Mouse (Mus musculus) forebrain, embryonic 12.5 days (tissue): Measurements from ENCODE around the gene Rtcb. TPM values are rescaled to one million over a fixed set of nuclear protein-coding genes. Genes with fewer than 3 reads are reported as not detected.

Experiments used
- ATAC-seq: fragments of 200-750 bp; cut with Nextera tagmentation; 2 replicates; pipeline ENCODE4 v1.8.0; 2017; ENCODE audit warnings: moderate TSS enrichment; ENCODE audit not compliant: low FRiP score
- H3K27ac ChIP-seq: fragments of 300-500 bp; sonication (generic); 2 replicates; pipeline ENCODE4 v1.5.1; 2016; ENCODE audit warnings: mild to moderate bottlenecking
- H3K27me3 ChIP-seq: fragments of 300-500 bp; sonication (generic); 2 replicates; pipeline ENCODE4 v1.6.1; 2016; ENCODE audit warnings: mild to moderate bottlenecking
- H3K36me3 ChIP-seq: fragments of 300-500 bp; sonication (generic); replicated peaks from 2 replicates; pipeline ENCODE4 v1.6.1; 2016; ENCODE audit warnings: mild to moderate bottlenecking
- H3K4me1 ChIP-seq: fragments of 300-500 bp; sonication (generic); 2 replicates; pipeline ENCODE4 v1.6.1; 2016
- H3K4me2 ChIP-seq: fragments of 300-500 bp; sonication (generic); 2 replicates; pipeline ENCODE4 v1.6.1; 2016; ENCODE audit warnings: mild to moderate bottlenecking, moderate library complexity
- H3K4me3 ChIP-seq: fragments of 300-500 bp; sonication (generic); replicated peaks from 2 replicates; pipeline ENCODE4 v1.5.1; 2016; ENCODE audit warnings: mild to moderate bottlenecking
- H3K9ac ChIP-seq: fragments of 300-500 bp; sonication (generic); 2 replicates; pipeline ENCODE4 v1.6.1; 2016; ENCODE audit warnings: mild to moderate bottlenecking
- H3K9me3 ChIP-seq: fragments of 300-500 bp; sonication (generic); 2 replicates; pipeline ENCODE4 v1.6.1; 2016
- WGBS: fragments of 180-500 bp; shearing (Covaris S2); methylation state at CpG from one replicate; pipeline ENCODE4 v1.1.7; 2016; 5-methylcytosine and 5-hydroxymethylcytosine counted together
- polyA plus RNA-seq: library from polyadenylated mRNA; unstranded; fragments of >200 nt; fragmentation: Nextera tagmentation; extraction: Ambion mirVana; gene quantifications from 2 replicates; pipeline ENCODE4 v1.2.1, GENCODE M21; 2016

Rtcb gene
- polyA plus RNA-seq, 1 experiment from 2014 or later, result 192 TPM

GRCm38 (mm10) chr10:85929208-85929591, 28.4 kb downstream of the Rtcb start:
- ATAC-seq, result no peak
- 48% methylated on average over 11 of the region's 11 CpGs for WGBS
- Histone ChIP-seq H3K4me1 (peaks cover 22% of the 10 kb centered on the region), H3K4me3 (peak overlapping the region; percentile 54), H3K9me3 (no peaks in the 10 kb centered on the region), H3K36me3 (no peaks in the 10 kb centered on the region), H3K27ac (no peak overlapping the region), H3K4me2 (peak overlapping the region; percentile 84), H3K9ac (peak overlapping the region; percentile 29; the same call in 1 of the 2 replicates), H3K27me3 (peaks cover 19% of the 10 kb centered on the region)

- Histone ChIP-seq H3K27ac (0 out of 2 replicates have a peak overlapping the region, but pooled peaks have one; percentile 31), H3K36me3 (no peaks in the 10 kb centered on the region), H3K9me3 (no peaks in the 10 kb centered on the region), H3K9ac (peak overlapping the region; percentile 60), H3K4me3 (peak overlapping the region; percentile 54), H3K4me1 (peaks cover 22% of the 10 kb centered on the region), H3K4me2 (peak overlapping the region; percentile 84), H3K27me3 (peaks cover 19% of the 10 kb centered on the region)
- WGBS, result 1% methylated on average over 63 of the region's 63 CpGs
- peak; percentile 92 for ATAC-seq
Observed at GRCm38 (mm10) chr10:85928499-85929207, 29.0 kb downstream of the Rtcb start.

GRCm38 (mm10) chr10:85927676-85928445, 29.8 kb downstream of the Rtcb start, which contains the start of gene Ascl4:
Gene Ascl4 (plus strand): TSS chr10:85927681.
- peak within 1 kb of the TSS; percentile 60 for H3K9ac ChIP-seq
- H3K27me3 ChIP-seq, result peaks cover 23% of the 10 kb centered on the region
- H3K27ac ChIP-seq, result 0 out of 2 replicates have a peak within 1 kb of the TSS, but pooled peaks have one; percentile 31
- WGBS, result 2% methylated on average over 23 of the region's 23 CpGs
- peaks cover 22% of the 10 kb centered on the region for H3K4me1 ChIP-seq
- H3K4me3 ChIP-seq, result peak within 1 kb of the TSS; percentile 54
- no peaks in the 10 kb centered on the region for H3K9me3 ChIP-seq
- no peaks in the 10 kb centered on the region for H3K36me3 ChIP-seq
- peak within 1 kb of the TSS; percentile 84 for H3K4me2 ChIP-seq
- peak; percentile 27; the same call in 1 of the 2 replicates for ATAC-seq

- H3K9me3 ChIP-seq, result no peaks in the 10 kb centered on the region
- peaks cover 15% of the 10 kb centered on the region for H3K4me1 ChIP-seq
- H3K36me3 ChIP-seq, result peaks cover 26% of the 10 kb centered on the region
- H3K27me3 ChIP-seq, result 0 out of 2 replicates have a peak, but pooled peaks cover 4% of the 10 kb centered on the region
- H3K4me3 ChIP-seq, result peak within 1 kb of the TSS; percentile 98
- peak within 1 kb of the TSS; percentile 79 for H3K4me2 ChIP-seq
- H3K9ac ChIP-seq, result peak within 1 kb of the TSS; percentile 91
- ATAC-seq, result peak; percentile 99
- peak within 1 kb of the TSS; percentile 88 for H3K27ac ChIP-seq
- whole genome bisulfite sequencing, result under 1% methylated on average over 85 of the region's 90 CpGs
Observed at GRCm38 (mm10) chr10:85916498-85917309, 40.9 kb downstream of the Rtcb start, which contains the start of gene Prdm4. Gene Prdm4 (minus strand): TSS chr10:85917142.

Other genes with a start within 250 kb of the Rtcb start
- gene Pwp1, start 128.3 kb downstream of the Rtcb start, polyA plus RNA-seq, result 89.6 and 90.4 TPM in 2 replicates
- 29.6 and 33.9 TPM in 2 replicates for gene Prdm4, start 40.7 kb downstream of the Rtcb start, polyA plus RNA-seq
- gene Ascl4, start 30.1 kb downstream of the Rtcb start, polyA plus RNA-seq, result 0.56 and 0.82 TPM in 2 replicates
- gene Bpifc, start 54.1 kb upstream of the Rtcb start, polyA plus RNA-seq, result not detected in 2 replicates
- 15.1 and 15.4 TPM in 2 replicates for gene Fbxo7, start 64.1 kb upstream of the Rtcb start, polyA plus RNA-seq